Mouse (Mus musculus) spleen, adult 2 months (tissue): Measurements from ENCODE around the gene Adora1.

Experiments
- CTCF ChIP-seq: fragments of 200-500 bp; IDR thresholded peaks from 2 replicates; pipeline ENCODE4 v1.5.1; 2011; ENCODE audit warnings: mild to moderate bottlenecking, inconsistent platforms; ENCODE audit not compliant: insufficient read depth, insufficient read length, insufficient replicate concordance; ENCODE audit errors: extremely low read depth
- POLR2A ChIP-seq: fragments of 200-500 bp; IDR thresholded peaks from 2 replicates; pipeline ENCODE4 v1.6.1; 2011; ENCODE audit warnings: low read depth, low read length, inconsistent platforms

- no peak for TF ChIP-seq CTCF
- TF ChIP-seq POLR2A: no peak
These were observed 10.5 kb downstream of the Adora1 start for GRCm38 (mm10) chr1:134224649-134225227.
